Mouse (Mus musculus) left cerebral cortex, postnatal 10 days (tissue): ENCODE data around the gene Dok3. TPM values are rescaled to one million over a fixed set of nuclear protein-coding genes. Genes with fewer than 3 reads are reported as not detected.

ENCODE experiments used
- DNase-seq, 2 experiments: peaks; one replicate each; pipeline ENCODE4 v3.0.0; 2021 to 2022; ENCODE audit warnings: low spot score in 2 of 2, mixed read lengths in 1 of 2; ENCODE audit errors: extremely low spot score in 1 of 2
- intact Hi-C: fragments of 180-260 bp; cut with DNase I; formaldehyde crosslinking; loops from one replicate; pipeline ENCODE4 v1.15.1; 2025
- total RNA-seq, 2 experiments: library from RNA; stranded (reverse); gene quantifications; 2 replicates each; pipeline ENCODE4 v1.2.3; 2021

Dok3 gene
- total RNA-seq, 2 experiments from 2014 or later, result 4.3 to 4.5 TPM

- intact Hi-C loops, result no loop called here
- DNase-seq, result no peak
These were observed 15.7 kb upstream of the Dok3 start for GRCm38 (mm10) chr13:55544792-55545191.

GRCm38 (mm10) chr13:55543447-55543846 lies 14.4 kb upstream of the Dok3 start:
- intact Hi-C loops, result no loop called here
- no peak for DNase-seq

- DNase-seq, result no peak
- intact Hi-C loops, result no loop called here
These were observed 13.8 kb upstream of the Dok3 start for GRCm38 (mm10) chr13:55542891-55543290.

- peak in 1 of 2 experiments; percentile 34 for DNase-seq
- intact Hi-C loops, result no loop called here
These were observed 11.8 kb upstream of the Dok3 start for GRCm38 (mm10) chr13:55540933-55541332.

GRCm38 (mm10) chr13:55536194-55537175 lies 7.4 kb upstream of the Dok3 start, which contains the start of gene Ddx41:
Ddx41 (minus strand) TSS chr13:55536658.
- intact Hi-C loops, result no loop called here

GRCm38 (mm10) chr13:55535796-55536193 lies 6.7 kb upstream of the Dok3 start:
- intact Hi-C loops, result no loop called here
- no peak for DNase-seq

More at GRCm38 (mm10) chr13:55536194-55537175, 7.4 kb upstream of the Dok3 start, which contains the start of gene Ddx41:
- peak; percentile 99 to 100 for DNase-seq

GRCm38 (mm10) chr13:55535191-55535590 lies 6.1 kb upstream of the Dok3 start:
- intact Hi-C loops, result no loop called here
- no peak for DNase-seq

GRCm38 (mm10) chr13:55527834-55528772 lies 993 bp downstream of the Dok3 start:
- no peak for DNase-seq

GRCm38 (mm10) chr13:55527212-55527611 lies 1.9 kb downstream of the Dok3 start:
- intact Hi-C loops, result no loop called here
- no peak for DNase-seq

More at GRCm38 (mm10) chr13:55527834-55528772, 993 bp downstream of the Dok3 start:
- intact Hi-C loops, result no loop called here

GRCm38 (mm10) chr13:55525733-55526553 lies 3.2 kb downstream of the Dok3 start:
- intact Hi-C loops, result no loop called here
- DNase-seq, result no peak

- intact Hi-C loops, result no loop called here
- DNase-seq, result no peak
These were observed 5.0 kb downstream of the Dok3 start for GRCm38 (mm10) chr13:55523951-55524600.

GRCm38 (mm10) chr13:55523278-55523677 lies 5.8 kb downstream of the Dok3 start:
- intact Hi-C loops, result no loop called here
- DNase-seq, result peak in 1 of 2 experiments; percentile 84

GRCm38 (mm10) chr13:55522730-55523129 lies 6.4 kb downstream of the Dok3 start:
- intact Hi-C loops, result no loop called here
- DNase-seq, result no peak

- DNase-seq, result no peak
- intact Hi-C loops, result no loop called here
These were observed 9.5 kb downstream of the Dok3 start for GRCm38 (mm10) chr13:55519606-55520005.

GRCm38 (mm10) chr13:55516955-55517354 lies 12.1 kb downstream of the Dok3 start:
- DNase-seq, result peak; percentile 87 to 89
- intact Hi-C loops, result loop anchor here (2.0 kb wide), 2 partner anchors 40 to 112 kb away; no protein-coding TSS in a partner anchor

- intact Hi-C loops, result loop anchor here (5.0 kb wide), 1 partner anchor 92 kb away; no protein-coding TSS in a partner anchor
These were observed 15.3 kb downstream of the Dok3 start for GRCm38 (mm10) chr13:55513828-55514227.

GRCm38 (mm10) chr13:55513111-55513748 lies 15.9 kb downstream of the Dok3 start, which contains the start of gene Pdlim7:
Pdlim7 (minus strand) TSS chr13:55513676.
- peak; percentile 69 to 90 for DNase-seq
- intact Hi-C loops, result loop anchor here (5.0 kb wide), 1 partner anchor 91 kb away; no protein-coding TSS in a partner anchor

More at GRCm38 (mm10) chr13:55513828-55514227, 15.3 kb downstream of the Dok3 start:
- DNase-seq, result no peak
